Comparison of ENCODE assay signal across 9 mouse cellular contexts in genomic region chr19:16955231-16955612, GRCm38 (mm10). TPM values are rescaled to one million over a fixed set of nuclear protein-coding genes. Genes with fewer than 3 reads are reported as not detected.
A peak's percentile ranks its signal among the peaks of the same experiment; 100 is the strongest.
DNase-seq lines count a peak whose midpoint lies in the region; ATAC-seq lines count a peak whose summit lies in the region.
"Had no signal": no experiment of that assay in that cellular context is flagged by ENCODE, and none has a peak within 500 bp of the region (broad histone marks: within the 10 kb centered on the region; RNA-seq: fewer than 3 reads in every experiment).

No protein-coding gene starts in this region.

- no peaks in the 10 kb centered on the region for H3K9me3 ChIP-seq in heart, embryonic 11.5 days (replicated peaks; ENCODE audit: control insufficient read depth, low read length)
- H3K9me3 ChIP-seq in megakaryocyte, embryonic 14.5 days, result no peaks in the 10 kb centered on the region
- H3K9me3 ChIP-seq in midbrain, embryonic 10.5 days (replicated peaks), result no peaks in the 10 kb centered on the region

- H3K9ac ChIP-seq in heart, embryonic 11.5 days (ENCODE audit: low read depth, low read length), result no peak overlapping the region

- peaks cover 11% of the 10 kb centered on the region for H3K4me1 ChIP-seq in heart, embryonic 11.5 days (ENCODE audit: control insufficient read depth, insufficient read depth, low read length)
- peaks cover 51% of the 10 kb centered on the region for H3K4me1 ChIP-seq in megakaryocyte, embryonic 14.5 days
- peaks cover 18% of the 10 kb centered on the region for H3K4me1 ChIP-seq in midbrain, embryonic 10.5 days

- no peak for ATAC-seq in heart, embryonic 11.5 days (replicated peaks; ENCODE audit: insufficient number of reproducible peaks, low FRiP score, low TSS enrichment)
- ATAC-seq in megakaryocyte, adult 5-6 weeks (ENCODE audit: poor library complexity, severe bottlenecking), result no peak

- no peak for DNase-seq in heart, adult 11 months
- DNase-seq in midbrain, embryonic 10.5 days (ENCODE audit: low spot score), result no peak
- DNase-seq in retina, embryonic 14.5 days (ENCODE audit: low spot score), result no peak
- no peak for DNase-seq in thymus, postnatal 10 days (ENCODE audit: low spot score in 2 of 2)
- no peak for DNase-seq in gastrocnemius, postnatal 14 days

- no peak overlapping the region for H3K27ac ChIP-seq in heart, embryonic 11.5 days (ENCODE audit: low read depth, low read length)
- 0 out of 2 replicates have a peak overlapping the region, but pooled peaks have one; percentile 29 for H3K27ac ChIP-seq in midbrain, embryonic 10.5 days (replicated peaks)
- H3K27ac ChIP-seq: left cerebral cortex, adult 2 months had no signal

- H3K27me3 ChIP-seq in heart, embryonic 11.5 days (ENCODE audit: control insufficient read depth, insufficient read depth, low read length), result peaks cover 16% of the 10 kb centered on the region
- H3K27me3 ChIP-seq in megakaryocyte, embryonic 14.5 days (replicated peaks), result peaks cover 63% of the 10 kb centered on the region
- peaks cover 51% of the 10 kb centered on the region for H3K27me3 ChIP-seq in midbrain, embryonic 10.5 days (ENCODE audit: low read depth, poor library complexity, severe bottlenecking)

- peak overlapping the region; percentile 90 for H3K4me2 ChIP-seq in heart, embryonic 11.5 days

- H3K4me3 ChIP-seq in heart, embryonic 11.5 days (ENCODE audit: low read depth, low read length), result no peak overlapping the region
- H3K4me3 ChIP-seq in megakaryocyte, embryonic 14.5 days (replicated peaks), result peak overlapping the region; percentile 38
- peak overlapping the region; percentile 62 for H3K4me3 ChIP-seq in midbrain, embryonic 10.5 days

- no peaks in the 10 kb centered on the region for H3K36me3 ChIP-seq in heart, embryonic 11.5 days (ENCODE audit: control insufficient read depth, insufficient read depth, low read length)
- no peaks in the 10 kb centered on the region for H3K36me3 ChIP-seq in megakaryocyte, embryonic 14.5 days (replicated peaks; ENCODE audit: low read length)
- H3K36me3 ChIP-seq in midbrain, embryonic 10.5 days, result no peaks in the 10 kb centered on the region

- intact Hi-C loops in gastrocnemius, postnatal 14 days (cut with DNase I; ENCODE audit: low total_unique reads), result no loop called here

- 51% methylated on average over 9 of the region's 9 CpGs for WGBS in heart, embryonic 11.5 days (ENCODE audit: insufficient replicate concordance)
- 71% methylated on average over 9 of the region's 9 CpGs for WGBS in midbrain, embryonic 10.5 days

RNA-seq across cellular contexts. Expression of gene Prune2, which starts 0.7 kb away (rescaled TPM):
- 8.0 and 9.8 TPM in 2 replicates for polyA plus RNA-seq in heart, embryonic 11.5 days (2014; fragmentation: Nextera tagmentation; extraction: Ambion mirVana)
- polyA plus RNA-seq in megakaryocyte, embryonic 14.5 days (2012; ENCODE audit: insufficient read depth, low replicate concordance), result 0.47 and 1.2 TPM in 2 replicates
- 1.6 and 3.2 TPM in 2 replicates for total RNA-seq in megakaryocyte, adult 5-6 weeks (2015)
- total RNA-seq in megakaryocyte, adult 5-6 weeks (2017), result 2.0 and 3.4 TPM in 2 replicates
- 1.2 and 1.8 TPM in 2 replicates for polyA plus RNA-seq in midbrain, embryonic 10.5 days (2016; fragmentation: Nextera tagmentation; extraction: Ambion mirVana)
- total RNA-seq in gastrocnemius, postnatal 14 days (2021), result 1 to 10 TPM; 2.4 to 3.9 TPM
